Mouse (Mus musculus): ENCODE measurements at regions not wholly inside any gene's neighbourhood (a gene's known extent, or its start where the extent isn't known, plus 50 kb on each side); places are given as distances from the start of the nearest gene placed in this dataset.
A peak's percentile ranks its signal among the peaks of the same experiment; 100 is the strongest.

- H3K9me3 ChIP-seq (replicated peaks): no peaks in the 10 kb centered on the region
- H3K4me3 ChIP-seq (replicated peaks): no peak overlapping the region
- H3K4me1 ChIP-seq: no peaks in the 10 kb centered on the region
- H3K27ac ChIP-seq: no peak overlapping the region
- H3K27me3 ChIP-seq: no peaks in the 10 kb centered on the region
- 89% methylated on average over 3 of the region's 3 CpGs for WGBS
- no peak overlapping the region for H3K4me2 ChIP-seq
- ATAC-seq (replicated peaks; ENCODE audit: low FRiP score): no peak
- H3K9ac ChIP-seq: no peak overlapping the region
- no peaks in the 10 kb centered on the region for H3K36me3 ChIP-seq
These were observed 133.6 kb downstream of the Papss1 start for GRCm38 (mm10) chr3:131698070-131698750.

GRCm38 (mm10) chr3:131703134-131703533 lies 138.6 kb downstream of the Papss1 start:
- Histone ChIP-seq H3K4me2 (no peak overlapping the region), H3K27me3 (no peaks in the 10 kb centered on the region), H3K27ac (no peak overlapping the region), H3K4me1 (no peaks in the 10 kb centered on the region), H3K9ac (no peak overlapping the region), H3K9me3 (replicated peaks) (no peaks in the 10 kb centered on the region), H3K4me3 (replicated peaks) (no peak overlapping the region), H3K36me3 (no peaks in the 10 kb centered on the region)
- no peak for ATAC-seq (replicated peaks; ENCODE audit: low FRiP score)

- WGBS: 86% methylated on average over 8 of the region's 8 CpGs
These were observed 149.0 kb downstream of the Papss1 start for GRCm38 (mm10) chr3:131713532-131713931.

GRCm38 (mm10) chr3:131718761-131719160 lies 154.2 kb downstream of the Papss1 start:
- no peaks in the 10 kb centered on the region for H3K4me1 ChIP-seq
- H3K9ac ChIP-seq: no peak overlapping the region
- no peak overlapping the region for H3K4me2 ChIP-seq
- H3K9me3 ChIP-seq (replicated peaks): no peaks in the 10 kb centered on the region
- 83% methylated on average over 8 of the region's 8 CpGs for WGBS
- ATAC-seq (replicated peaks; ENCODE audit: low FRiP score): no peak
- H3K4me3 ChIP-seq (replicated peaks): no peak overlapping the region
- no peaks in the 10 kb centered on the region for H3K27me3 ChIP-seq
- H3K36me3 ChIP-seq: no peaks in the 10 kb centered on the region
- H3K27ac ChIP-seq: no peak overlapping the region

More at GRCm38 (mm10) chr3:131713532-131713931, 149.0 kb downstream of the Papss1 start:
- no peaks in the 10 kb centered on the region for H3K27me3 ChIP-seq
- H3K36me3 ChIP-seq: no peaks in the 10 kb centered on the region
- no peak overlapping the region for H3K4me2 ChIP-seq
- no peak overlapping the region for H3K27ac ChIP-seq
- H3K9me3 ChIP-seq (replicated peaks): no peaks in the 10 kb centered on the region
- no peak for ATAC-seq (replicated peaks; ENCODE audit: low FRiP score)
- H3K4me3 ChIP-seq (replicated peaks): no peak overlapping the region
- no peak overlapping the region for H3K9ac ChIP-seq
- no peaks in the 10 kb centered on the region for H3K4me1 ChIP-seq

GRCm38 (mm10) chr3:131728618-131729017 lies 164.1 kb downstream of the Papss1 start:
- no peaks in the 10 kb centered on the region for H3K27me3 ChIP-seq
- ATAC-seq (replicated peaks; ENCODE audit: low FRiP score): no peak
- no peaks in the 10 kb centered on the region for H3K9me3 ChIP-seq (replicated peaks)
- H3K36me3 ChIP-seq: no peaks in the 10 kb centered on the region
- H3K9ac ChIP-seq: no peak overlapping the region
- H3K4me1 ChIP-seq: no peaks in the 10 kb centered on the region
- 91% methylated on average over 3 of the region's 3 CpGs for WGBS
- no peak overlapping the region for H3K27ac ChIP-seq
- no peak overlapping the region for H3K4me2 ChIP-seq
- H3K4me3 ChIP-seq (replicated peaks): no peak overlapping the region

GRCm38 (mm10) chr3:131734226-131734625 lies 169.7 kb downstream of the Papss1 start:
- Histone ChIP-seq H3K4me2 (no peak overlapping the region), H3K36me3 (no peaks in the 10 kb centered on the region), H3K4me3 (replicated peaks) (no peak overlapping the region), H3K27me3 (no peaks in the 10 kb centered on the region), H3K4me1 (0 out of 2 replicates have a peak, but pooled peaks cover 8% of the 10 kb centered on the region), H3K9me3 (replicated peaks) (no peaks in the 10 kb centered on the region), H3K27ac (no peak overlapping the region), H3K9ac (no peak overlapping the region)
- WGBS: 72% methylated on average over 6 of the region's 6 CpGs
- no peak for ATAC-seq (replicated peaks; ENCODE audit: low FRiP score)

- Histone ChIP-seq H3K27me3 (no peaks in the 10 kb centered on the region), H3K9ac (no peak overlapping the region), H3K4me3 (replicated peaks) (no peak overlapping the region), H3K4me1 (0 out of 2 replicates have a peak, but pooled peaks cover 8% of the 10 kb centered on the region), H3K36me3 (no peaks in the 10 kb centered on the region), H3K4me2 (no peak overlapping the region), H3K27ac (no peak overlapping the region), H3K9me3 (replicated peaks) (no peaks in the 10 kb centered on the region)
- WGBS: 30% methylated on average over 6 of the region's 6 CpGs
- ATAC-seq (replicated peaks; ENCODE audit: low FRiP score): peak; percentile 70
These were observed 172.9 kb downstream of the Papss1 start for GRCm38 (mm10) chr3:131737461-131737860.

GRCm38 (mm10) chr3:131737953-131738598 lies 173.5 kb downstream of the Papss1 start:
- ATAC-seq (replicated peaks; ENCODE audit: low FRiP score): peak; percentile 69
- no peaks in the 10 kb centered on the region for H3K27me3 ChIP-seq
- H3K9ac ChIP-seq: no peak overlapping the region
- H3K27ac ChIP-seq: no peak overlapping the region
- H3K4me1 ChIP-seq: 0 out of 2 replicates have a peak, but pooled peaks cover 8% of the 10 kb centered on the region
- 46% methylated on average over 17 of the region's 17 CpGs for WGBS
- peak overlapping the region; percentile 38; the same call in 1 of the 2 replicates for H3K4me2 ChIP-seq
- no peaks in the 10 kb centered on the region for H3K9me3 ChIP-seq (replicated peaks)
- no peaks in the 10 kb centered on the region for H3K36me3 ChIP-seq
- H3K4me3 ChIP-seq (replicated peaks): 0 out of 2 replicates have a peak overlapping the region, but pooled peaks have one; percentile 3

GRCm38 (mm10) chr3:131755537-131755936 lies 191.0 kb downstream of the Papss1 start:
- Histone ChIP-seq H3K9me3 (replicated peaks) (0 out of 2 replicates have a peak, but pooled peaks cover 6% of the 10 kb centered on the region), H3K27me3 (no peaks in the 10 kb centered on the region), H3K4me1 (peaks cover 8% of the 10 kb centered on the region; the same call in 1 of the 2 replicates), H3K4me3 (replicated peaks) (no peak overlapping the region), H3K27ac (no peak overlapping the region), H3K36me3 (no peaks in the 10 kb centered on the region), H3K4me2 (no peak overlapping the region), H3K9ac (no peak overlapping the region)
- peak; percentile 60; the same call in 1 of the 2 replicates for ATAC-seq (replicated peaks; ENCODE audit: low FRiP score)
- WGBS: 18% methylated on average over 2 of the region's 2 CpGs

- no peaks in the 10 kb centered on the region for H3K27me3 ChIP-seq
- H3K4me3 ChIP-seq (replicated peaks): no peak overlapping the region
- no peak overlapping the region for H3K27ac ChIP-seq
- H3K36me3 ChIP-seq: no peaks in the 10 kb centered on the region
- peaks cover 8% of the 10 kb centered on the region; the same call in 1 of the 2 replicates for H3K4me1 ChIP-seq
- no peak overlapping the region for H3K9ac ChIP-seq
- WGBS: 47% methylated on average over 5 of the region's 5 CpGs
- peak; percentile 60; the same call in 1 of the 2 replicates for ATAC-seq (replicated peaks; ENCODE audit: low FRiP score)
- no peak overlapping the region for H3K4me2 ChIP-seq
- H3K9me3 ChIP-seq (replicated peaks): 0 out of 2 replicates have a peak, but pooled peaks cover 6% of the 10 kb centered on the region
These were observed 191.6 kb downstream of the Papss1 start for GRCm38 (mm10) chr3:131756126-131756525.

GRCm38 (mm10) chr3:131769976-131770375 lies 205.4 kb downstream of the Papss1 start:
- Histone ChIP-seq H3K36me3 (no peaks in the 10 kb centered on the region), H3K4me2 (no peak overlapping the region), H3K27ac (peak overlapping the region; percentile 2; the same call in 1 of the 2 replicates), H3K9ac (no peak overlapping the region), H3K4me1 (0 out of 2 replicates have a peak, but pooled peaks cover 3% of the 10 kb centered on the region), H3K4me3 (replicated peaks) (no peak overlapping the region), H3K9me3 (replicated peaks) (no peaks in the 10 kb centered on the region), H3K27me3 (no peaks in the 10 kb centered on the region)
- WGBS: 45% methylated on average over 1 of the region's 1 CpGs
- ATAC-seq (replicated peaks; ENCODE audit: low FRiP score): no peak

- 61% methylated on average over 1 of the region's 1 CpGs for WGBS
These were observed 205.9 kb downstream of the Papss1 start for GRCm38 (mm10) chr3:131770486-131770885.

More at GRCm38 (mm10) chr3:131770486-131770885, 205.9 kb downstream of the Papss1 start:
- H3K9ac ChIP-seq: no peak overlapping the region
- no peak overlapping the region for H3K4me2 ChIP-seq
- ATAC-seq (replicated peaks; ENCODE audit: low FRiP score): no peak
- H3K27me3 ChIP-seq: no peaks in the 10 kb centered on the region
- H3K4me1 ChIP-seq: 0 out of 2 replicates have a peak, but pooled peaks cover 3% of the 10 kb centered on the region
- H3K36me3 ChIP-seq: no peaks in the 10 kb centered on the region
- H3K27ac ChIP-seq: peak overlapping the region; percentile 2; the same call in 1 of the 2 replicates
- no peaks in the 10 kb centered on the region for H3K9me3 ChIP-seq (replicated peaks)
- H3K4me3 ChIP-seq (replicated peaks): no peak overlapping the region
